Comparison of ENCODE assay signal across 10 mouse cellular contexts in the genomic region with DNA sequence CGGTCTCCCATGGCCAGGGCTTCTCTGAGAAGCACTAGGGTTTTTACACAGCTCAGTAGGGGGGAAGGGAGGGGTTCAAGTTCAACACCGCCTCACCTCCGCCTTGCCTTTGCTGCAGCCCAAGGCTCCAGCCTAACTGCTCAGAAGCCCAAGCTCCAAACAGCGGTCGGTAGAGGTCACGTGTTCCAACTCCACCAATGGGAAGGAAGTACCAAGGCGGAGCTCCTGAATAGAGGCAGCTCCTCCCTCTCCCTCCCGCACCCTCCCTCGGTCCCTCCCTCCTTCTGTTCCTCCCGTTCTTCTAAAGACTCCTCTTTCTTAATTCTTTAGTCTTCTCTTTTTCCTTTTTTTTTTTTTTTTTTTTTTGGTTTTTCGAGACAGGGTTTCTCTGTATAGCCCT. TPM values are rescaled to one million over a fixed set of nuclear protein-coding genes. Genes with fewer than 3 reads are reported as not detected.
DNase-seq lines count a peak whose midpoint lies in the region; ATAC-seq lines count a peak whose summit lies in the region.
"Had no signal": no experiment of that assay in that cellular context is flagged by ENCODE, and none has a peak within 500 bp of the region (broad histone marks: within the 10 kb centered on the region; RNA-seq: fewer than 3 reads in every experiment).

No protein-coding gene starts in this region.

- H3K27me3 ChIP-seq in forebrain, embryonic 14.5 days (replicated peaks; ENCODE audit: control insufficient read depth, insufficient read depth, low read length), result no peaks in the 10 kb centered on the region
- H3K27me3 ChIP-seq: limb, embryonic 12.5 days had no signal

- no peak overlapping the region for H3K9ac ChIP-seq in forebrain, embryonic 14.5 days (ENCODE audit: low read length)
- H3K9ac ChIP-seq: limb, embryonic 12.5 days had no signal

- H3K4me2 ChIP-seq in forebrain, embryonic 14.5 days (ENCODE audit: low read length), result no peak overlapping the region
- H3K4me2 ChIP-seq: limb, embryonic 12.5 days had no signal

- no peaks in the 10 kb centered on the region for H3K36me3 ChIP-seq in forebrain, embryonic 14.5 days (ENCODE audit: control insufficient read depth, insufficient read depth, low read length)
- H3K36me3 ChIP-seq: limb, embryonic 12.5 days had no signal

- 83% methylated on average over 10 of the region's 11 CpGs for WGBS in forebrain, embryonic 14.5 days

- no peak overlapping the region for H3K27ac ChIP-seq in forebrain, embryonic 14.5 days (ENCODE audit: low read depth, low read length)
- H3K27ac ChIP-seq: limb, embryonic 12.5 days; stomach, postnatal 0 days had no signal

- peak; percentile 21 for DNase-seq in thymus, postnatal 25 days
- DNase-seq in thymus, adult 18-20 months, result no peak
- DNase-seq in c-Kit-positive CD71-positive TER-119-positive erythroid progenitor cells, embryonic 14.5 days (ENCODE audit: low spot score), result peak; percentile 68
- DNase-seq in lung, postnatal 10 days, result peak; percentile 46
- no peak for DNase-seq in forebrain, embryonic 14.5 days (ENCODE audit: low spot score)
- DNase-seq in adrenal gland, adult (ENCODE audit: inconsistent age in 2 of 2, low spot score in 1 of 2), result no peak
- no peak for DNase-seq in right cerebral cortex, postnatal 10 days (ENCODE audit: low spot score in 2 of 2)

- H3K4me1 ChIP-seq in forebrain, embryonic 14.5 days (ENCODE audit: control insufficient read depth, insufficient read depth, low read length), result no peaks in the 10 kb centered on the region
- H3K4me1 ChIP-seq: limb, embryonic 12.5 days had no signal

- ATAC-seq in forebrain, embryonic 14.5 days, result no peak
- ATAC-seq: hindbrain, embryonic 16.5 days had no signal

- no peaks in the 10 kb centered on the region for H3K9me3 ChIP-seq in forebrain, embryonic 14.5 days (replicated peaks; ENCODE audit: control insufficient read depth, low read length)
- H3K9me3 ChIP-seq: limb, embryonic 12.5 days had no signal

- no peak overlapping the region for H3K4me3 ChIP-seq in forebrain, embryonic 14.5 days (ENCODE audit: low read depth, low read length)
- H3K4me3 ChIP-seq: limb, embryonic 12.5 days had no signal

RNA-seq across cellular contexts. Expression of a gene that starts 1.5 kb away (rescaled TPM):
- not detected in 2 replicates for polyA plus RNA-seq in forebrain, embryonic 14.5 days (2014; fragmentation: Nextera tagmentation; extraction: Ambion mirVana)
- polyA plus RNA-seq: hindbrain, embryonic 16.5 days had no signal

RNA-seq across cellular contexts. Expression of a gene that starts 9.6 kb away (rescaled TPM):
- polyA plus RNA-seq in forebrain, embryonic 14.5 days (2014; fragmentation: Nextera tagmentation; extraction: Ambion mirVana), result 84.4 and 99.1 TPM in 2 replicates

RNA-seq across cellular contexts. Expression of a gene that starts 27.0 kb away (rescaled TPM):
- polyA plus RNA-seq in forebrain, embryonic 14.5 days (2014; fragmentation: Nextera tagmentation; extraction: Ambion mirVana), result 0.50 and 0.62 TPM in 2 replicates

Comparison
In these comparisons a context has a peak if more than half of its experiments do, and no peak if none do; other contexts are left out.
1. DNase-seq: peak in thymus, postnatal 25 days (single experiment), c-Kit-positive CD71-positive TER-119-positive erythroid progenitor cells, embryonic 14.5 days (single experiment) and lung, postnatal 10 days (single experiment); none in thymus, adult 18-20 months (0 of 2), forebrain, embryonic 14.5 days (single experiment), adrenal gland, adult (0 of 2) and right cerebral cortex, postnatal 10 days (0 of 2).